Mouse (Mus musculus): ENCODE data around the gene Lrrc4.
A peak's percentile ranks its signal among the peaks of the same experiment; 100 is the strongest.

The Lrrc4 gene

DNA sequence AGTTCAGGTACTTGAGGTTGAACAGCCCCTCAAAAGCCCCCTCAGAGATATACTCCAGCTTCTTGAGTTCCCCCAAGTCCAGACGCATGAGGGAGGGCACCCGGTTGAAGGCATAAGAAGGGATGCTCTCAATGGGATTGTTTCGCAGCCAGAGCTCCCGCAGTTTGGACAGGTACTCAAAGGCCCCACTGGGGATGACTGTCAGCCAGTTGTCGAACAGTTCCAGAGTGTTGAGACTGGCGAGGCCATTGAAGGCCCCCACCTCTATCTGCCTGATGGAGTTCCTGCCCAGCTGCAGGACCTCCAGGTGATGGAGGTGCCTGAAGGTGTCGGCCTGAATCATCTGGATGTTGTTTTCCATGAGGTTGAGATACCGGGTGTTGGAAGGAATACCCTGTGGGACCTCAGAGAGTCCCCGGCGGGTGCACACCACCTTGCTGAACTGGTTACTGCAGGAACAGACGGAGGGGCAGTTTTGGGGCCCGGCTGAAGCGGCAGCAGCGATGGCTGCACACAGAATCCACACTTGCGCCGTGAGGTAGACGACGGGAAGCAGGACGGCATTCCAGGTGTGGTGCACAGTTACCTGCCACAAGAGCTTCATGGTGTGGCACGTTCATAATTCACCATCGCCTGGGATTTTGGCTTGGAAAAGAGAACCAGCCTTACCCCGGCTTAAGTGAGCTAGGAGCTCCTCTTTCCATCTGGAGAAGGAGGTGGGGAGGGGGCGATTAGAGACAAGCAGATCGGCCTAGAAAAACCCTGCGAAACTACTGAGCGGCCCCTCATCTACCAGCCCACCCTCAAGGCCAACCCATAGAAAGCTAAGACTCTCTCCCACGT lies at the start of gene Lrrc4:
Lrrc4 (minus strand) TSS at position 737 of the 843 bp plus-strand sequence.
- DNase-seq: no peak

DNA sequence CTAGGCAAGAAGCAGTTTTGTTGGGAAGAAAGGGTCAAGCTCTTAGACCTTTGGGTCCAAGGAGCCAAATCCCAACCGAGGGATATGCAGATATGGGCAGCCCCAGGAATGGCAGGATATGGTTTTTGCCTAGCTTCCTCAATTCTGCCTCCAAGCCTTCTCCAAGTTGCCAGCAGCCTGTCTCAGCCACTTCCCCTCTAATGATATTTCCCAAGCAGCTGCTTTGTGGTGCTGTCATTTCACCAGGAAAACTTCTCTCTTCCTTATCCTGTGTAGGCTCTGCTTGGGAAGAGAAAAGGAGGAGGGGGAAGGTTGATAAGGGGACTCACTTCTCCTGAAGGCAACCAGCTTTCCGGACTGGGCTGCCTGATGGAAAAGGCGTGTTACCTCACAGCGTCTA lies 49.4 kb upstream of the Lrrc4 start:
- peak; percentile 94 for DNase-seq

DNA sequence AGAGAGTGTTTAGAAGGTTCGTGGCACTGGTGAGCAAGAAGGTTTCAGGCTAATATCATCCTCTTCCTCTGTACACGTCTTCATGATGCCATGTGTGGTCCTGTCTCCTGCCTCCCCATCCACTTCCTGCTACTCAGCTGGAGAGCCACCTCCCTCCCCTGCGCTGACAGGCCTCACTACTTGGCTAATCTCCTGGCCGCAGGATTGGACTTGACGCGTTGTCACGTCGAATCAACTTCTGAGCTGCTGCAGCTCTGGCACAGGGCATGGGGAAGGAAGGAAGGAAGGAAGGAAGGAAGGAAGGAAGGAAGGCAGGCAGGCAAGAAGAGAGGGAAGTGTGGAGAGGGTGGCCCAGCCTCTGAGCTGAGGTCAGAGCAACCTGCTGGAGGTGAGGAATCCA lies 47.8 kb upstream of the Lrrc4 start:
- no peak for DNase-seq

DNA sequence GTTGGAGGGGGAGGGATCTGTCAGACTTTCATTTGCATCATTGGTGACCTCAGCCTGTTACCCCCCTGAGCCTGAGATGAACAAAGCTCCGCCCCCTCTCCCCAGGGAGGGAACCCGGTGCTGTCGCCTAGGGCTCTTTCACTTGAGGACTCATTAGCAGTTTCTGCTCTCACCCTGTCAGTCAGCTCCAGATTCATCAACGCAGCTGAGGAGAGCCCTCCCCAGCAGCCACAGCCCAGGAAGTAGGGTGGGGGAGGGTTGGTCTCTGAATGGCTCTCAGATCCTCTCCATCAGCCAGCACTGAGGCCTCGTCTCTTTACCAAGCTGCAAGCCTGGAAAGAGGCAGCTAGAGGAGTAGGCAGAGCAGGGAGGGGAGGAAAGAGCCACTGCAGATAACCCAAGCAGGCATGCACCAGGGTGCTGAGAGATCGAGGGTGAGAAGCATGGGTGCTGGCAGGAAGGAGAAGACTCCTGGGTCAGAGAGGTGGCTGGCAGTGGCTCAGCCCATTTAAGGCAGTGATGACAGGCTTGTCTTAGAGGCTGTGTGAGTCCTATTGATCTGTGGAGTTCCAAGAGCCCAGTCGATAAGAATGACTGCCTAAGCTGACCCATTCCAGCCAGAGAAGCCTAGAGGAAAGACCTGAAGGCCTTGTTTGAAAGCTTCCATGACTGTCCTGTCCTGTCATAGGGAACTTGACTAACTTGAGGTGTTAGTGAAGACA lies 46.6 kb upstream of the Lrrc4 start:
- peak; percentile 92 for DNase-seq

DNA sequence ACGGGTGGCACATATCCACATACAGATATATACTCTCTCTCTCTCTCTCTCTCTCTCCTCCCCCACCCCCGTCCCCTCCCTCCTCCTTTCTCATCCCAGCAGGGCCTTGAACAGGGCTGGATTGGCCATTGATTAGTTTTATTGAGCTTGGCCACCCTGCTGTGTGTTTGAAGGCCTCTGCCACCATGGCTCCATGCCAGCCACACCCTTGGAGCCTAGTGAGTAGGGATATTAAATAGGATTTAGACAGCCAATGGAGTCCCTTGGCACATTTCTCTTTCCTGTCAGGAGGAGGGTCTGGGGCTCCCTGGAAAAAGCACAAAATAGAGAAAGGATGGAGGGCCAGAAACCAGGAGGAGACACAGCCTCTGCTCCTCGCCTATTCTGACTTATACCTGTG lies 44.9 kb upstream of the Lrrc4 start:
- DNase-seq: no peak

DNA sequence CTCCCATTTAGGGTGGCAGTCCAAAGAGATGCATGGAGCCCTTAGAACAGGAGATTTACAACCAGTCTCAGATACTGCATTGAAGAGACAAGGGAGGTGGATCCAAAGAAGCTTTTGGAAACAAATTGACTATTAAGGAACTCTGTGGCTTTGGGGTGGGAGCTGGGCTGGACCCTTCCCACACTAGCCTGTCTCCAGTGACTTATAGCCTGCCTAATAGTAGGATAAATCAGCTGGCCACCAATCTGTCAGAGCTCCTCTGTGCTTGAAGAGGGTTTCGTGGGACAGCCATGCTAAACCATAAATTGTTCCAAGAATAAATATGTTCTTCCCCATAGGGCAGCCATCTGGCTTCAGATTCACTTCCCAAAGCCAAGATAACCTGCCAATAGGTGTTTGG lies 43.8 kb upstream of the Lrrc4 start:
- no peak for DNase-seq

DNA sequence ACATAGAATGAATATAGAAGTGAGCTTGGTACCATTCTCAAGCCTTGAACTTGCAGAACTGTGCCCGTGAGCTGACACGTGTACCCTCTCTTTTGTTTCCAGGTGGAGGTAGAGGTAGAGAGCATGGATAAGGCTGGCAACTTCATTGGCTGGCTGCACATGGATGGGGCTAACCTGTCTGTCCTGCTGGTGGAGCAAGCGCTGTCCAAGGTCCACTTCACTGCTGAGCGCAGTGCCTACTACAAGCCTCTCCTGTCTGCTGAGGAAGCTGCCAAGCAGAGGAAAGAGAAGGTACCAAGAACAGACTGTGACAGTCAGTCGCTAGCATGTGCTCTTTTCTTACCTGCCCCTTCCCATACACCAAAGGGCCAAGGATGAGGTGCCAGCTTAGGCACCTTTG lies 43.2 kb upstream of the Lrrc4 start:
- no peak for DNase-seq

DNA sequence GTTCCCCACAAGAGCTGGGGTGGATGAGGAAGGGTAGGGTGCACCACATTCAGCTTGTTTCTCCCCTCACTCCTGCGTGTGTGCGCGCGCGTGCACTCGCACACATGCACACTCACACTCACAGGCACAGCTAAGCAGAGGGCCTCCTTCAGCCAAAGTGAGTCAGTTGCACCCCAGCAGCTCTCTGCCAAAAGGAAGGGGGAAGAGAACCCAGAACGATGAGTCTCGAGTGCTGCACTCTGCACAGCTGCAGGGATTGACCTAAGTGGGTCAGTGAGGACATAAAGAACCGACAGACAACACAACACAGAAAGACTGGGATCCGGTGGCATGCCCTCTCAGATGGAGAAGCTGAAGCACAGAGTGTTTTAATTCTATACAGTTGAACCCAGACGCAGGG lies 42.5 kb upstream of the Lrrc4 start:
- no peak for DNase-seq

DNA sequence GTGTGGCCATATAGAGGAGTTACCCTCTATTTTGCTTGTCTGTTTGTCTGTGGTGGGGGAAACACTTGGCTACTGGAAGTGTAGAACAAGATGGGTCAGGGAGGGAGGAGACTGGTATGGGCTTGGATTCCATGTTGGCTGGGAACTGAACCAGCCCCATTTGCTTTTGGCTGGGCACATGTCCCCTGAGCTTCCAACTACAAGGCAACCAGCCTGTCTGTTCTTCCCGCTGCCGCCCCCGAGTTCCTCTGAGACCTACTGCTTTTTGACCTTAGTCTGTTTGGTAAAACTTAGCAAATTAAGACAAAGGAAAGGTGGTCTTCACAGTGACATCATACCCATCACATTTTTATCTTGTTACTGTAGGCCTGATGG lies 40.9 kb upstream of the Lrrc4 start:
- no peak for DNase-seq

DNA sequence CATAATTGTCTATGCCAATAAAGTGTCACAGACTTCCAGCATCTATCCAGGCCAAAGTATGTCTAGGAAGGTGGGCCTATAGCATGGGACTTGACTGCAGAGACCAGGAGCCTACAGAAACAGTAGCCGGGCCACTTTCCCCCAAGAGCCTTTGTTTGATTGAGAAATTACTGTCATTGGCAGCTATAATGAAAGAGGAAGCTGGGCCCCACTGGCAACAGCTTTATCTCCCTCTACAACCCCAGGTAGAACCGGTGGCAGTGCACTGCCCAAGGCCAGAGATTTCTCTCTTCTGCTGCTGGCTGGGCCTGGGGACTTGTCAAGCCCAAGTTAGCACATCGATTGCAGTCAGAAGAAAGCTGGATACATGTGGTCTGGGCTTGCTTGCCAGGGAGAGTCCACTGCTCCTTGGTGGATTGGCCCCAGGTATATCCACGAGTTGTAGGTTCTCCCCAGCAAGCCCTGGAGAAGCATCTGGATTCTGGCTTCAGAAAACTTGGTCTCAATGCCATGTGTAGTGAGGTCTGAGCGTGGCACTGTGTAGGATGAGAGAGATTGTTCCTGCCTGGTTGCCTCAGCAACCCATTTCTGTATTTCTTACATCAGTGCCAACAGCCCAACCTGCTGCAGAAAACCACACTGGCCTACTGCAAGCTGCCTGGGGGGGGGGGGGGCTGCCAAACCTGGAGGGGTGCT lies 40.3 kb upstream of the Lrrc4 start:
- no peak for DNase-seq

DNA sequence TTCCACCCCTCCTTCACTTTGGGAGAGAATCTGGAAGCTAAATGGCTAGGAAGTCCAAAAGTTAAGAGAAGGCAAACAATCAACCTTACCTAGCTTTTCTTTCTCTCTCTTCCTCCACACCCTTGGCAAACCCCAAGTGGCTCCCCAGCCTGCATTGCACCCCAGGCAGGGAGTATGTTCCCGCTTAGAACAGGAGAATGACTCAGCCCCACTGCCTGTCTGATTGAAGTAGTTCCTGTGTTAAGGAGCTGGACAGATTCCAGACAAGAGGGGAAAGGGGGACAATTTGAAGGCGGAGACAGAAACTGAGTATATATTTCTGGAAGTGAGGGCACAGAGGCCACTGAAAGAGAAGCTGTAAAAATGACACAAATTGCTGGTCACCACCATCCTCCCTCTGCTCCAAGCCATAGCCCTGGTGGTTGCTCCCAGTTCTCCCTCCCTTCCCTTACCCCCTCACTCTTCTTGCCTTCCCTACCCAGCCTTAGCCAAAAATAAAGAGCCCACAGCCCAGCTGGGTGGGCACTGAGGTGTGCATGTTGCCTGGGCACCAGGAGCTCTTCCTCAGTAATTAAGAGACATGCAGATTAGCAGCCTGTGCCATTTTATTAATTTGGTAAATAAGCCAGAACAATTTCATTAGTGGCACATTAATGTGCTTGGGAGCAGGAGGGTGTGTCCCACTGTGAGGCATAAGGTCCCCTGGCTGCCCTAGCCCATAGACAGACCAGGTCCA lies 36.1 kb upstream of the Lrrc4 start:
- DNase-seq: no peak

DNA sequence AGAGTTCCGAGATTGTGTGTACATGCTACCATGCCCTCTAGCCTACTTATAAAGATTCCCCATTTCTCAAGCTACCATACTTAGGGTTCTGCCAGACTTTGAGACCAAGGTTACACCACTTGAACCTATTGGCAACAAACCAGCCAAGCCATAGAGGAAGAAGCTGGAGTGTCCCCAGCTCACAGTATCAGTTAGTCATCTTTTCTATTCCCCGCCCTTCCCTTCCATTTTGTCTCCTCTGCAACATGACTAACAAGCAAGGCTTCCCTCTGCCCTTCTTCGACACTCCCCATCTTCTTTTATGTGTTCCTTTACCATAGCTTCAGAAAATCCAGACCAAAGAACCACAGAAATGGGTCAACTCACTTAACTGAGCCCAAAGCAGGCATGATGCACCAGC lies 34.7 kb upstream of the Lrrc4 start:
- no peak for DNase-seq

DNA sequence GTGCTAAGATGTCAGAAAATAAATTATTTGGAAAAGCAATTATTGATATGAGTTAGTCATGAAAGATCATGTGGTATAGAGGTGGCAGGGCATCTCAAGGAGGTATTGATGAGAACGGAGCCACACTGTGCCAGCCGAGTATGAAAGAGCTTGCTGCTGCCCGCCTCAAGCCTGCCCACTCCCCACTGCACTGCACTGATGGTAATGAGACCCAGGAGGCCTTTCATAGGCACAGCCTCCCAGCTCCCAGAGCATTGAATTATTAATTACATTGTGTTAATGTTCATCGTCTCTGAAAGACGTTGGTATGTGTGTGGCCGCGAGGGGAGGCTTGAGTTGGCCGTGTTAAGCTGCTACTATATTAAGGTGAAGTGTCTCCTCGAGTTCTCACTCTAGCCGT lies 33.6 kb upstream of the Lrrc4 start:
- DNase-seq: no peak

DNA sequence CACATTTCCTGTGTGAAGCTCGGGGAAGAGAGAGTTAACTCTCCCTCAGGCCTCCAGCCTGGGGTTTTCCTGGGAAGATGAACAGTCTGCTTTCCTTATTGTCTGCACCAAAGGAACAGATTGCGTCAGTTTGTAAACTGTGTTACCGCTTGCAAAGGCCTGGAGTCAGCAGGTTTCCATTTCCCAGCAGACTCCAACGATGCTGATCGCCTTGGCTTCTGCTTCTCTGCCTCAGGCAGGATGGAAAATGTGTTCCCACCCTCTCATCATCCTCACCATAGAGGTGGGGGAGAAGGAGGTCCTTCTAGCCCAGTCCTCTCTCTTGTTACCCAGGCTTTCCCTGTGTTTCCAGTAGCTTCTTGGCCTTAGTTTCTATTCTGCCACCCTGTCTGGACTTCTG lies 33.1 kb upstream of the Lrrc4 start:
- DNase-seq: no peak

DNA sequence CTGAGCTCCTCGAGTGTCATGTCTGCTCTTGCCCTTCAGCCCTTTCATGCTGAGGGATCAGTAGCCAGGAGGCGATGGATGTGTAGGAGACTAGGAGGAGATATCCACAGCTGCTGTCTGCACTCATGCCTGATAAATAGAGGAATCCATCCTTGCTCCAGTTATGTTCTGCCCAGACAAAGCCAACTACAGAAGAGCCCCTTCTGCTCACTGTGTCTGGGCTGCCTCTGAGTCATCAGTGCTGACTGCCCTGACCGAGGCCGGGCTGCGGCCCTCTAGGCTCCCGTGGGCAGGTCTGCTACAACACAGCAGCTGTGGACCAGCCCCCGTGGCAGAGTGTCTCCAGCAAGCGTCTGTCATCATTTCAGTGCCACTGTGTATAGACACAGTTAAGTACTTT lies 30.8 kb upstream of the Lrrc4 start:
- peak; percentile 82 for DNase-seq

DNA sequence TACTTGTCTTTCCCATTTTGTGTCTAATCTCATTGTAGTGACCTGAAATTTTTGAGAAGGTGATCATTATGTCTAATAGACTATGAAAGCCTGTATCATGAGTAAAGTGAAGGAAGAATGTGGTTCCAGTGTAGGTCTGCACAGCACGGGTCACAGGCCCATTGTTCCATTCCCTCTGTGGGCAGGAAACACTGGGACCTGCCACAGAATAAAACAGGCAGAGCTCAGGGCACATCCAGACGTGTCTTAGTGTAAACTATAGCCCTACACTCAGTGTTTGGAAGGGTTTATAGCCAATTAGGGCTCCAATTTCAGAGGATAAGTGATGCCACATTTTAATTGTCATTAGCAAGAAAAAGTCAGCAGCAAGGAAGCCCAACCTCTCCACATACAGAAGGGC lies 29.4 kb upstream of the Lrrc4 start:
- peak; percentile 77 for DNase-seq

DNA sequence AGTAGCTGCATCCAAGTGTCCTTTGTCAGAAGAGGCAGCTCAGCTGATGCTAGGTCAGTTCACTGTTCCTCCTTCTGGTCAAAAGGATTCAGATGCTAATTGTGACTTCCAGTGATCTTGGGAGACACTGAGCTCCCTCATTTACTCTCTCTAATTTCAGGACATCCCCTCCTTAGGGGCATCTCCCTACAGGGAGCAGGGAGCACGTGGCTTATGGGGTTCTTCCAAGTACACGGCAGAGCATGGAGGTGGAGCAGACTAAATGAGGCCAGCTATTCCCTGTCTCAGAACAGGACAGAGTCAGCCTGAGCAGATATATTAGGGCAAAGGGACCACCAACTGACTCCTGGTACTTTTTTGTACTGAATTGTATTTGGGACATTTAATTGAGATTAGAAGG lies 28.9 kb upstream of the Lrrc4 start:
- peak; percentile 68 for DNase-seq

DNA sequence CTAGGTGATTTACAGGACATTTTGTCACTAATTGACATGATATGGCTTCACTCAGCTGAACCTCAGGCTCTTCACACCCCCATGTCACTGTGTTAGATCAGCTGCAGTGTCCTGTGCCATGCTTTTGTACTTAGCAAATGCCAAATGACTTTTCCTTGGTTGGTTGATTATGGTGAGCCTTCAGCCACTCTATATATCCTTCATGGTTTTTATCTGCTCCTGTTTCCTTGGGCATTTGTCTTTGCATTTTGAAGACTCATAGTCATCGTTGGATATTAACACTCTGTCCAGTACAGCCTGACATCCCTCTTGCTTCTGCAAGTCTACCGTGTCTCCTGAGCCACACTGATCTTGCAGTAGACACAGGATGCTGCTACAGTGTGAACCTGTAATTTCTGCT lies 27.5 kb upstream of the Lrrc4 start:
- peak; percentile 76 for DNase-seq

DNA sequence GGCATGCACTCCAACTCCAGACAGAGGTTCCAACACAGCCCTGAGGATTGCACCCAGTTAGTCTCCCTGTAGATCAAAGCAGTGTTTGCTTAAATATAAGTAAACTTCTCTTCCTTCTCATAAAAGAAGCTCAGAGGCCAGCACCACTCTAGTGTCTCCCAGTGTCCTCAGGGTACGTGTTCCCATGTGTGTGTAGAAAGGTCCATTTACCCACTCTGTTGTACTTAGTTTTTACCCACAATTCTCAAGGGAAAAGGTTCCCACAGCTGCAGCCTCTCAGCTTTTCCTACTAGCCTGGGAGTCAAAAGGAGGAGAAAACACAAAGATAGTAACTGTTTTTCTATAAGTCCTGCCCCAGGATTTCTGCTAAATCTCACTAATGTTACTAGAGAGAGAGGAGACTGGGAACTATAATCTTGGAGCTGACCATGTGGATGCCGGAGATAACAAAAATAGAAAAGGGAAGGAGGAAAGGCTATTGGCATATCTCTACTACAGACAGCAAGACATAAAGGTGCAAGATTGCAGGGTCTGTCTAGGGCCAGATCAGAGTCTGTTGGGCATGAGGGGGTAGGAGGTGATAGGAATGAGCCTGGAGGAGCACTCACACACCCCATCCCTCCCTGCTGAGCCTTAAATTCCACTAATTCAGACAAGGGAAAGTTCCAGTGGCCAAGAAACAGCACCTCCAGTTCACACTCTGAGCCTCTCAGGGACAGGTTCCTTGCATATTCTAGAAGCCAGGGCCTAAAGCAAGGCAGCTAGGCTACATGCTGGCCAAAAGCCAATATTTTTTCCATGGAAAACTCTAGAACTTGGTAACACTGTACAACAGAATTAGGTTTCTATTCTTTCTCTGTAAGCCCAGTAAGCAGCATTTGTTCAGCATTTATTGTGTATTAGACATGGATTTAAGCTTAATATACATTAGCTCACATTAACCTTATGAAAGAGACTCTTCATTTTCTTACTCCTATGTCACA lies 25.9 kb upstream of the Lrrc4 start:
- DNase-seq: peak; percentile 87

DNA sequence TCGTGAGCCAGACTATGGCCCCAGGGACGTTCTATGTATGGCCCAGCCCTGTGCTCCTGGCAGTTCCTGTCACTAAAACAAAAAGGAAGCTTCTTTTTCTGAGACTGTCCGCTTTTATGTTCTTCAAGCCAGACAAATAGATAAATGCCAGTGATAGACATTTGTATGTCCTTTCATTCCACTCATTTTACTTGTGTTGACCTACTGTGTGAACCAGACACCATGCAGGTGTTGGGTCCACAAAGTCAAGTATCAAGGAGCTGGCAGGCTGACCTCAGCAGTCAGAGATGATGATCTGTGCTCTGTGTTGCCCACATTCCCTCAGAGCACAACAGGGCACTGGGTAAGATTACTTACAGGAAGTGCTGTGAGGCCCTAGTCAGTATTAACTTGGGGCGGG lies 25.2 kb upstream of the Lrrc4 start:
- no peak for DNase-seq

DNA sequence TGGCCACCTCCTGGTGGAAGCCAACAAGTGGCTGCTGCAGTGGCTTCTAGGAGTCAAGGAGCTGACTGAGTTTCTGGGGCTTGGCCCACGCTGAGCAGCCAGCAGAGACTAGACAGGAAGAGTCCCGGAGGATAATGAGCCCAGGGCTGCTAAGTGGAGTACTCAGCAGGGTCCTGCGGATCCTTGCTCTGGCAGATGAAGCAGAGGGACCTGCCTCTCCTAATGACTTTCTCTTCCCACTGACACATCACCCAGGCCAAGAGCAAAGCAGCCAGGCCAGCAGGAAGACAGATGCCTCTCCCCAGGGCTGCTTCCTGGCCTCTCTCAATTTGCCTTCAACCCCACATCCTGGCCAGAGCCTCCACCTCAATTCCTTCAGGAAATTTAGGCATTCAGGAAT lies 23.9 kb upstream of the Lrrc4 start:
- DNase-seq: peak; percentile 94

DNA sequence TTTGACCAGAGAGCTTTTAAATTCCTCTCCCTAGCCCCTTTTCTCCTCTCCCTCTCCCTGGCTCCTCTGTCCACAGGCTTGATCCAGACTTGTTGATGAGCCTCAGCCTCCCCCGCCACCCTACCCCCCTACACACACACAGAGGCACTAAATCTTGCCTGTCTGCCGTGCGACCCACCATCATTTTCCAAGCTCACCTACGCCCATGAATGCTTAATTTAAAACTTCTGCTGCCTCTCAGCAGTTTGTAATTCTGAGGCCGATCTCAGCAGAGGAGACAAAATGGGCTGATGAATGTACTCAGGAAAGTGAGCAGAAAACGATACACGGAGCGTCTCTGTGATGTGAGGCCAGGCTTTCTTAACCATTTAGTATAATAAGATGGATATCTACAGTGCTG lies 23.1 kb upstream of the Lrrc4 start:
- no peak for DNase-seq

All from heart, adult 11 months (tissue).